Mouse (Mus musculus) liver, adult 2 months (tissue): Measurements from ENCODE around the gene Cpox. TPM values are rescaled to one million over a fixed set of nuclear protein-coding genes. Genes with fewer than 3 reads are reported as not detected.
A peak's percentile ranks its signal among the peaks of the same experiment; 100 is the strongest.

ENCODE experiments used
- DNase-seq: peaks from one replicate; pipeline ENCODE4 v3.0.0-alpha.2; 2011; ENCODE audit warnings: low read depth, low spot score; ENCODE audit errors: extremely low read depth
- H3K27ac ChIP-seq: fragments of 200-500 bp; replicated peaks from 2 replicates; pipeline ENCODE4 v1.5.1; 2012; ENCODE audit warnings: low read depth, mild to moderate bottlenecking, control low read depth, inconsistent platforms, low read length; ENCODE audit not compliant: insufficient read depth
- H3K27me3 ChIP-seq: fragments of 200-500 bp; 2 replicates; pipeline ENCODE4 v1.6.1; 2012; ENCODE audit warnings: mild to moderate bottlenecking, moderate library complexity, low read length, inconsistent platforms; ENCODE audit not compliant: control insufficient read depth, insufficient read depth
- H3K36me3 ChIP-seq: fragments of 200-500 bp; 2 replicates; pipeline ENCODE4 v1.6.1; 2012; ENCODE audit warnings: low read length, inconsistent platforms; ENCODE audit not compliant: control insufficient read depth, insufficient read depth
- H3K4me1 ChIP-seq: fragments of 200-500 bp; 2 replicates; pipeline ENCODE4 v1.6.1; 2011; ENCODE audit warnings: low read length; ENCODE audit not compliant: control insufficient read depth, insufficient read depth
- H3K4me3 ChIP-seq: fragments of 200-500 bp; 2 replicates; pipeline ENCODE4 v1.5.1; 2011; ENCODE audit warnings: low read depth, mild to moderate bottlenecking, control low read depth, low read length, moderate library complexity; ENCODE audit not compliant: insufficient read depth
- H3K79me2 ChIP-seq: fragments of 200-500 bp; 2 replicates; pipeline ENCODE4 v1.6.1; 2012; ENCODE audit warnings: inconsistent platforms, mild to moderate bottlenecking, low read length, moderate library complexity; ENCODE audit not compliant: control insufficient read depth, insufficient read depth
- H3K9ac ChIP-seq: fragments of 200-500 bp; 2 replicates; pipeline ENCODE4 v1.6.1; 2012; ENCODE audit warnings: low read depth, mild to moderate bottlenecking, control low read depth, inconsistent platforms, low read length
- CTCF ChIP-seq: fragments of 200-500 bp; IDR thresholded peaks from 2 replicates; pipeline ENCODE4 v1.5.1; 2011; ENCODE audit warnings: low read depth, low read length, control low read depth
- POLR2A ChIP-seq: fragments of 200-500 bp; IDR thresholded peaks from 2 replicates; pipeline ENCODE4 v1.6.1; 2011; ENCODE audit warnings: low read length, control low read depth; ENCODE audit not compliant: insufficient read depth; ENCODE audit errors: extremely low read depth
- WGBS: fragments of 180-500 bp; shearing (Covaris S2); methylation state at CpG from one replicate; pipeline ENCODE4 v1.1.7; 2018; 5-methylcytosine and 5-hydroxymethylcytosine counted together
- polyA plus RNA-seq: library from polyadenylated mRNA; depleted of rRNA; stranded (reverse); fragments of >200 nt; gene quantifications from 2 replicates; pipeline ENCODE4 v1.2.3, GENCODE M21; 2012; rRNA removed
- total RNA-seq: library from RNA; depleted of rRNA; stranded (reverse); fragments of >200 nt; gene quantifications from 2 replicates; pipeline ENCODE4 v1.2.3, GENCODE M21; 2014; rRNA removed

Cpox gene
- total RNA-seq (59.9 and 68.1 TPM in 2 replicates), polyA plus RNA-seq (65.0 and 75.2 TPM in 2 replicates)

DNA sequence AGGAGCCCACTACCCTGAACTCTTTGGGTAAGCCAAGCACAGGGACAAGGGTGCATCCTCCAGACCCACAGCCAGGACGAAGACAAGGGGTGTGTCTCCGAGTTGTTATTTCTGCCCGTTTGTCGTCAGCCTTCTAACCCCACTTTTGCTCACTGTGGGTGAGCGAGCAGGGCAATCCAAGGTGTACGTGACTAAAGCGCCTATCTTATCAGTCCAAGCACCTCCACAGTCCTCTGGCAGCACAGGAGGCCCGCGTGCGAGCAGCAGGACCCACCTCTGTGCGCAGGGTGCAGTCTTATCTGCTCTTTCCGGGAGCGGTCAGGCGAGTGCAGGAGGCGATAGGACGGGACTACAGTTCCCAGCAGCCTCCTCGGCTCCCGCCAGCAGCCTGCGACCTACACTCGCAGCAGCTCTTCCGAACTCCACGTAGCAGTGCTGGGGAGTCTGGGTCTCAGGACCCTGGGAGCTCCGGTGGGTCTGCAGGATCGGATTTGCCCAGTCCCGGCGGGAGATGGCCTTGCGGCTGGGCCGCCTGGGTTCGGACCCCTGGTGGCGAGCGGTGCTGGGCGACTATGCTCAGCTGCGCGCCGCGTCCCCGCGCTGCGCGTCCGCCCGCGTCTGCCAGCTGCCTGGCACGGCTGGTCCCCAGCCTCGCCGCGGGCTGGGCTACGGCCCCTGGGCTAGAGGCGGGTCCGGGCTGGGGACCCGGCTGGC, at the start of gene Cpox:
Gene Cpox, plus strand, starts transcription at position 376 of the 714 bp plus-strand sequence.
- DNase-seq, result peak; percentile 88
- no peaks in the 10 kb centered on the region for H3K27me3 ChIP-seq
- under 1% methylated on average over 51 of the region's 51 CpGs for WGBS
- H3K27ac ChIP-seq, result peak within 1 kb of the TSS; percentile 90
- peaks cover 21% of the 10 kb centered on the region for H3K36me3 ChIP-seq
- peaks cover 10% of the 10 kb centered on the region; the same call in 1 of the 2 replicates for H3K79me2 ChIP-seq
- TF ChIP-seq CTCF (0 out of 2 replicates have a peak, but pooled peaks have one; percentile 10), POLR2A (peak; percentile 86)
- peak within 1 kb of the TSS; percentile 88 for H3K4me3 ChIP-seq
- peak within 1 kb of the TSS; percentile 90 for H3K9ac ChIP-seq
- H3K4me1 ChIP-seq, result peaks cover 10% of the 10 kb centered on the region; the same call in 1 of the 2 replicates

DNA sequence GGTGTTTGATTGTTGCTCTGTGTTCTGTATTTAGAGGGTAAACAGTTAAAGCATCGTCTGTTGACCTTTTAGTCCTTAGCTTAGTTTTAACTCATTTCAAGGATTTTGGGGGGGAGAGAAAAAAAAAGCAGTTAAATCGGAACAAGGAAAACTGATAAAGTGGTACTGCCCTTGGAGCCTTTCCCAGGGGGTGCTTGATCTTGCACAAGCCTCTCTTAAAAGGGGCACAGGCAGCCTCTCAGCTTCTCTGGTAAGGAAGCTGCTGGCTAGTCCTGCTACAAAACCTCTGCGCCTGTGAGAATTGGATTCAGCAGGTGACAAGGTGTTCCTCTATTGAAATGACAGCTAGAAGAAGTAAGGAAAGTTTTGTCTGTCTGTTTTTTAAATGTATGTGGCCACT, 47.7 kb upstream of the Cpox start:
- no peaks in the 10 kb centered on the region for H3K36me3 ChIP-seq
- no peaks in the 10 kb centered on the region; the same call in 1 of the 2 replicates for H3K4me1 ChIP-seq
- H3K9ac ChIP-seq, result no peak overlapping the region
- TF ChIP-seq POLR2A (no peak), CTCF (no peak)
- no peaks in the 10 kb centered on the region for H3K27me3 ChIP-seq
- WGBS, result 67% methylated on average over 3 of the region's 3 CpGs
- no peak overlapping the region for H3K27ac ChIP-seq
- DNase-seq, result no peak
- no peak overlapping the region for H3K4me3 ChIP-seq
- H3K79me2 ChIP-seq, result no peaks in the 10 kb centered on the region

DNA sequence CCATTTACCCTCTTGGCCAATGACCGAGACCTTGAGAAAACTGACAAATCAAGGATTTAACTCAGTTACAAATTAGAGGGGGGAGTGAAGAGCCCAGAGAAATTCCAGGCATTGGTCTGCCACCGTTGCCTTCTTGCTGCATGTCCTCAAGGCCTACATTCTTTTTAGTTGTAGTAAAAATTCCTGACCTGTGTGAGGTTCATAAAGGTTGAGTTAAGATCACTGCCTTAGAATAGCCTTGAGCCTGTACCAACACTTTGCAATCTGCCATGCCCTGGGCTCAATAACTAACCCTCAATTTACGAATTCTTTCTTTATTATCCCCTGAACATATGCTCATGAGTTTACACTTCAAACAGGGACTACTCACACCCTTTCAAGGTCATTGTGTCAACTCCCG, 47.0 kb upstream of the Cpox start:
- H3K27me3 ChIP-seq, result no peaks in the 10 kb centered on the region
- 86% methylated on average over 4 of the region's 4 CpGs for WGBS
- TF ChIP-seq POLR2A (no peak), CTCF (no peak)
- no peak overlapping the region for H3K27ac ChIP-seq
- H3K36me3 ChIP-seq, result no peaks in the 10 kb centered on the region
- no peaks in the 10 kb centered on the region for H3K79me2 ChIP-seq
- no peak overlapping the region for H3K4me3 ChIP-seq
- no peak for DNase-seq
- H3K4me1 ChIP-seq, result peaks cover 3% of the 10 kb centered on the region; the same call in 1 of the 2 replicates
- no peak overlapping the region for H3K9ac ChIP-seq

GRCm38 (mm10) chr16:58623944-58624343, 46.1 kb upstream of the Cpox start:
- H3K27ac ChIP-seq, result no peak overlapping the region
- 74% methylated on average over 6 of the region's 6 CpGs for WGBS
- no peak overlapping the region for H3K4me3 ChIP-seq
- no peaks in the 10 kb centered on the region for H3K79me2 ChIP-seq
- H3K4me1 ChIP-seq, result peaks cover 3% of the 10 kb centered on the region; the same call in 1 of the 2 replicates
- no peaks in the 10 kb centered on the region for H3K36me3 ChIP-seq
- no peak overlapping the region for H3K9ac ChIP-seq
- H3K27me3 ChIP-seq, result no peaks in the 10 kb centered on the region
- DNase-seq, result peak; percentile 47
- peak; percentile 39 for TF ChIP-seq CTCF
- no peak for TF ChIP-seq POLR2A

DNA sequence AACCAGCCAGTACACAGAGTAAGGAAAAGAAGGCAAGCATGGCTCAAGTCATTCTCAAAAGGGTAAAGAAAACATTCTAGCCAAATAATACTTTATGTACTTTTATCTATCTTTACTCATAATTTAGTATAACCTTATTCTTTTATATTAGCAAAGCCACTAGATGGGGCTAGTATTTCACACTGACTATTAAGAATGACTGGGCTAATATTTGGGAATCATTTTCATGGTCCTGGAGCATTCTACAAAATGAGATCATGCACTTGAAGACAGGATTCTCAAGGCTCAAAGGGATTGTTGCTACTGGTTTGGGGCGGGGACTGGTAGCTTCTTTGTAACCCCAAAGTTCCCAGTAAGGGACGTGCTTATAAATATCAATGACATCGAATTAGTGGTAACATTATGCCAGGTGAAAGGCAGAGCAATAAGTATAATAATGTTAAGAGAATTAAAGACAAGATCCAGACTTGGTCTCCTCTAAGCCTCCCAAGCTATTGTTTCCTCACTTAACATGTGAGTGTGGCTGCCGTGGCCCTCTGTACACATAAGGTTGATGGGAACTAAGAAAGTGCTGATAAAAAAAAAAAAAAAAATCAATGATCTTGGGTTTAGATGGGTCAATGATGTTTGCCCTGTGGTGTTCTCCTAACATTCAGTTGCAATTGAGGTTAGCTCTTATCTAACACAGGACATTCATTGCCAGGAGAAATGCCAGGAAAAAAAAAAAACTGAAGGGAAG, 42.3 kb upstream of the Cpox start:
- no peaks in the 10 kb centered on the region for H3K27me3 ChIP-seq
- no peak overlapping the region for H3K9ac ChIP-seq
- no peak overlapping the region for H3K4me3 ChIP-seq
- DNase-seq, result peak; percentile 96
- no peaks in the 10 kb centered on the region for H3K36me3 ChIP-seq
- peak overlapping the region; percentile 81 for H3K27ac ChIP-seq
- 37% methylated on average over 4 of the region's 4 CpGs for WGBS
- TF ChIP-seq POLR2A (no peak), CTCF (peak; percentile 57)
- no peaks in the 10 kb centered on the region for H3K79me2 ChIP-seq
- peaks cover 3% of the 10 kb centered on the region; the same call in 1 of the 2 replicates for H3K4me1 ChIP-seq
